Mouse (Mus musculus) limb, embryonic 14.5 days (tissue): ENCODE results near the gene Pitpnc1. TPM values are rescaled to one million over a fixed set of nuclear protein-coding genes. Genes with fewer than 3 reads are reported as not detected.

Source experiments
- ATAC-seq: fragments of 200-750 bp; cut with Nextera tagmentation; 2 replicates; pipeline ENCODE4 v1.8.0; 2017; ENCODE audit warnings: low read depth, moderate number of reproducible peaks, moderate TSS enrichment; ENCODE audit not compliant: low FRiP score
- DNase-seq: peaks from one replicate; pipeline ENCODE4 v3.0.0-alpha.2; 2015; ENCODE audit warnings: low spot score
- H3K27ac ChIP-seq: fragments of 300-500 bp; sonication (generic); replicated peaks from 2 replicates; pipeline ENCODE4 v1.5.1; 2014; ENCODE audit warnings: low read depth, mild to moderate bottlenecking, low read length, moderate library complexity, mixed read lengths
- H3K27me3 ChIP-seq: fragments of 300-500 bp; sonication (generic); 2 replicates; pipeline ENCODE4 v1.6.1; 2014; ENCODE audit warnings: low read length, mixed read lengths; ENCODE audit not compliant: control insufficient read depth, insufficient read depth
- H3K36me3 ChIP-seq: fragments of 300-500 bp; sonication (generic); 2 replicates; pipeline ENCODE4 v1.6.1; 2014; ENCODE audit warnings: mild to moderate bottlenecking, low read length, moderate library complexity, mixed read lengths; ENCODE audit not compliant: control insufficient read depth, insufficient read depth
- H3K4me1 ChIP-seq: fragments of 300-500 bp; sonication (generic); 2 replicates; pipeline ENCODE4 v1.6.1; 2014; ENCODE audit warnings: antibody characterized with exemption, low read length, mixed read lengths; ENCODE audit not compliant: control insufficient read depth, insufficient read depth
- H3K4me2 ChIP-seq: fragments of 300-500 bp; sonication (generic); replicated peaks from 2 replicates; pipeline ENCODE4 v1.6.1; 2014; ENCODE audit warnings: low read depth, mild to moderate bottlenecking, low read length, moderate library complexity; ENCODE audit not compliant: severe bottlenecking
- H3K4me3 ChIP-seq: fragments of 300-500 bp; sonication (generic); replicated peaks from 2 replicates; pipeline ENCODE4 v1.5.1; 2014; ENCODE audit warnings: low read length
- H3K9ac ChIP-seq: fragments of 300-500 bp; sonication (generic); 2 replicates; pipeline ENCODE4 v1.6.1; 2014; ENCODE audit warnings: mild to moderate bottlenecking, low read depth, low read length, moderate library complexity; ENCODE audit not compliant: severe bottlenecking
- H3K9me3 ChIP-seq: fragments of 300-500 bp; sonication (generic); 2 replicates; pipeline ENCODE4 v1.6.1; 2016; ENCODE audit warnings: low read length; ENCODE audit not compliant: control insufficient read depth
- POLR2A ChIP-seq: fragments of 200-500 bp; IDR thresholded peaks from 2 replicates; pipeline ENCODE4 v1.8.0; 2012; ENCODE audit warnings: inconsistent platforms, mild to moderate bottlenecking, moderate library complexity, borderline replicate concordance; ENCODE audit not compliant: insufficient read depth, insufficient read length; ENCODE audit errors: extremely low read depth
- WGBS: fragments of 180-500 bp; shearing (Covaris S2); extraction: QIAGEN DNeasy Blood & Tissue Kit; methylation state at CpG from one replicate; pipeline ENCODE4 v1.1.7; 2014; 5-methylcytosine and 5-hydroxymethylcytosine counted together
- polyA plus RNA-seq, 2 experiments: library from polyadenylated mRNA; depleted of rRNA in 1 of 2; stranded (reverse) in 1 of 2; unstranded in 1 of 2; fragments of >200 nt; fragmentation: Nextera tagmentation in 1 of 2; extraction: Ambion mirVana in 1 of 2; gene quantifications; 2 replicates each; pipeline versions ENCODE4 v1.2.1 to v1.2.3; 2012 to 2014

Gene Pitpnc1
- polyA plus RNA-seq, 2 experiments = 20.4 to 25.2 TPM

DNA sequence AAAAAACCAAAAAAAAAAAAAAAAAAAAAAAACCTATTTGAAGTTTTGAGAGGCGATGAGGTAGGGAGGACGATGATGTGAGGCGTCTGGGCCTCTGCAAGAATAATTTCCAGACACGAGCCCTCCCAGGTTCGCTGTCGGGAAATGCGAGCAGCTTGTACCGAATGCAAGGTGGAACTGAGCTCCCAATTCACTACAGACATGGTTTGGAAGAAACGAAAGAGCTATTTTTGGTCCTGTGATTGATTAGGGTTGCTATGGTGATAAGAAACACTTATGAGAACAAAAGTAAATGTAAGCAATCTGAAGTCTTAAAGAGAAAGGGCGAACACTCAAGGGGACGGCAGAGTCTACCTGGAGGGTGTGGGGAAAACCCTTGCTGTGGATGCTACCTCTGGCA, 164.3 kb downstream of the Pitpnc1 start:
- ATAC-seq (no peak), DNase-seq (no peak)
- 67% methylated on average over 11 of the region's 11 CpGs for WGBS
- peaks cover 5% of the 10 kb centered on the region; the same call in 1 of the 2 replicates for H3K36me3 ChIP-seq
- no peak for TF ChIP-seq POLR2A
- H3K27me3 ChIP-seq = no peaks in the 10 kb centered on the region
- no peak overlapping the region for H3K27ac ChIP-seq
- no peaks in the 10 kb centered on the region for H3K4me1 ChIP-seq
- no peak overlapping the region for H3K4me3 ChIP-seq
- H3K9me3 ChIP-seq = 0 out of 2 replicates have a peak, but pooled peaks cover 3% of the 10 kb centered on the region
- H3K9ac ChIP-seq = no peak overlapping the region
- H3K4me2 ChIP-seq = no peak overlapping the region

DNA sequence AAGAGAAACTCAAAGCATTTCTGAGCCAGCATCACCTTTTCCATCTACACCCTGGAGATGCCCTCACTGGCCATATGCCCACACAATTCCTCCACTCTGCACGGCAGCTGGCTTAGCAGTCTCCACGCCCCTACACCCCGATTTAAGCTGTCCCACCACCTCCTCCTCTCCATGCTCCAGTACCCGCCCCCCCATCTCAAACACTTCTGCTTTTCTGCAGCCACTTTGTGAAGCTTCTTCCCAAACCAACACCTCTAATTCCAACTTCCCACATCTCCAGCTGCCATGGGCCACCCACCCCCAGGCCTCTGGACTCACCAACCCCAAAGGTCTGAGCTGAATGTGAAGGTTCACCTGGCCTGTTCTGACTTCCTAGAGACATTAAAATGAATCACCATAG, 168.4 kb downstream of the Pitpnc1 start:
- TF ChIP-seq POLR2A = no peak
- WGBS = 86% methylated on average over 4 of the region's 4 CpGs
- ATAC-seq (no peak), DNase-seq (no peak)
- Histone ChIP-seq H3K27me3 (no peaks in the 10 kb centered on the region), H3K27ac (no peak overlapping the region), H3K9me3 (0 out of 2 replicates have a peak, but pooled peaks cover 4% of the 10 kb centered on the region), H3K36me3 (0 out of 2 replicates have a peak, but pooled peaks cover 10% of the 10 kb centered on the region), H3K4me3 (no peak overlapping the region), H3K4me2 (no peak overlapping the region), H3K9ac (no peak overlapping the region), H3K4me1 (no peaks in the 10 kb centered on the region)

- no peak for ATAC-seq
- H3K9ac ChIP-seq = no peak overlapping the region
- 0 out of 2 replicates have a peak, but pooled peaks cover 4% of the 10 kb centered on the region for H3K9me3 ChIP-seq
- no peak overlapping the region for H3K4me3 ChIP-seq
- no peaks in the 10 kb centered on the region for H3K4me1 ChIP-seq
- H3K27ac ChIP-seq = no peak overlapping the region
- no peaks in the 10 kb centered on the region for H3K27me3 ChIP-seq
- 0 out of 2 replicates have a peak, but pooled peaks cover 10% of the 10 kb centered on the region for H3K36me3 ChIP-seq
- DNase-seq = no peak
- no peak for TF ChIP-seq POLR2A
- no peak overlapping the region for H3K4me2 ChIP-seq
These were observed 170.3 kb downstream of the Pitpnc1 start for GRCm38 (mm10) chr11:107300235-107300634.

DNA sequence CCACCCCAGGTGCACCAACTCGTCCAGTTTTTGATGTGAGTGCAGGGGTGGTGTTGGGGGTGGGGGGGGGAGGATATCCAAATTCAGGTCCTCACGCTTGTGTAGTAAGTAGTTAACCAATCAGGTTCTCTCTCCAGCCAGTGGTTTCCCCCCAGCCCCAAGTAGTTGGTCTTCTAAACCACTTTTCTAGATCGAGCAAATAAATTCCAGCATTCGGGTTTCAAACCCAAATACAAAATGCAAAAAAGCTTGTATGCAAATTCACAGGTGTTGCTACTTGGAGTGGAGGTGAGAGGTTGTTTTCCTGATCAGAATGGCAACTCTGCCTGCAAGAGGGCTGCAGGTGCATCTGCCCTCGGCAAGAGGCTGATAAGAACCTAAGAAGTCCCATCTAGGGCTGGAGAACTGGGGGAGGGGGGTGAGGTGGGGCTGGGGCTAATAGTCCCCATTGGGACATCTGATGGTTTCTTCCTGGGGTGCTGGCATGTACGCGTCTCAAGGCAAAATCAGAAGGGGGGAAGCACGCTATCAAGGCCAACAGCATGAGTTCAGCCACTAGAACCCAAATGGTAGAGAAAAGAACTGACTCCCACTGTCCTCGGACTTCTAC, 170.9 kb downstream of the Pitpnc1 start:
- Histone ChIP-seq H3K4me1 (no peaks in the 10 kb centered on the region), H3K9ac (no peak overlapping the region), H3K4me2 (no peak overlapping the region), H3K9me3 (0 out of 2 replicates have a peak, but pooled peaks cover 4% of the 10 kb centered on the region), H3K27me3 (no peaks in the 10 kb centered on the region), H3K27ac (no peak overlapping the region), H3K36me3 (0 out of 2 replicates have a peak, but pooled peaks cover 10% of the 10 kb centered on the region), H3K4me3 (no peak overlapping the region)
- 85% methylated on average over 9 of the region's 9 CpGs for WGBS
- DNase-seq = no peak
- ATAC-seq = no peak
- TF ChIP-seq POLR2A = no peak

DNA sequence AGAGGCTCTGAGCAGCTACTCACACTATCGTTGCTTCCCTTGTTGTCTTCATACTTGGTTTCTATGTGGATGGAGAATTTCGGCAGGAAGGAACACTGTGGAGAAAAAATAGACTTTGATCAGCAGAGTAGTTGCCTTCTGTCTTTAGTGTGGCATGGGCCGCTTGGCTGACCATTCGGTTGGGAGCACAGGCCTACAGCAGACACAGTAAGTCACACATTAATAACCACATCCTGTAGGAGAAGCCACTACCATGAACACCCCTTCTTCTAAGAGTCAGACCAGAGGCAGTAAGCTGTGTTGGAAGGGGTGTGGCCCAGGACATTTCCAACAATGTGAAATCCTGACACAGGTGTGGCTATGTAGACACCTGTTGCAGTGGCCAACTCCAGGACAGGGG, 174.3 kb downstream of the Pitpnc1 start:
- DNase-seq = no peak
- WGBS = 89% methylated on average over 4 of the region's 4 CpGs
- ATAC-seq = no peak

More for the DNA sequence above, 174.3 kb downstream of the Pitpnc1 start:
- no peak overlapping the region for H3K4me2 ChIP-seq
- no peak overlapping the region for H3K4me3 ChIP-seq
- no peak for TF ChIP-seq POLR2A
- no peaks in the 10 kb centered on the region for H3K4me1 ChIP-seq
- no peak overlapping the region for H3K27ac ChIP-seq
- peaks cover 17% of the 10 kb centered on the region; the same call in 1 of the 2 replicates for H3K36me3 ChIP-seq
- 0 out of 2 replicates have a peak, but pooled peaks cover 4% of the 10 kb centered on the region for H3K9me3 ChIP-seq
- no peak overlapping the region for H3K9ac ChIP-seq
- no peaks in the 10 kb centered on the region for H3K27me3 ChIP-seq
